ENCODE assay signal across 16 mouse cellular contexts in the genomic region with DNA sequence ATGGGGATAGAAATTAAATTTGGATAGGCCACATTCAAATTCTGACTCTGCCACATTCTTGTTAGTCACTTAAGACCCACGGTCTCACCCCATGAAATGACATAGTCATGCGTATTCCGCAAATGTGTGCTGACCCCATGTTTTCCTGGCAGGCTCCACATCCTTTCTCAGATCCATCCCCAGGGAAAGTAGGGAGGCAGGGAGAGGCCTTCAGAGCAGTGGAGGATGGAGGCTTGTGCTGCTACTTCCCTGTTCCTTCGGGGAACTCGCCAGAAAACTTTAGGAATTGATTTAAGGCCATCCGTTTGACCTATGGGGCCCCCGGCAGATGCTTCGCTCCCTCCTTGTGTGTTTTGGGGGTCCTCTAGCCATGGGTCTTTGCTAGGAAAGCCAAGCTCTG. TPM values are rescaled to one million over a fixed set of nuclear protein-coding genes. Genes with fewer than 3 reads are reported as not detected.
DNase-seq lines count a peak whose midpoint lies in the region; ATAC-seq and TF ChIP-seq lines count a peak whose summit lies in the region.
"Had no signal": no experiment of that assay in that cellular context is flagged by ENCODE, and none has a peak within 500 bp of the region (broad histone marks: within the 10 kb centered on the region; RNA-seq: fewer than 3 reads in every experiment).

No protein-coding gene starts in this region.

- no peak for DNase-seq in hindbrain, embryonic 14.5 days (ENCODE audit: low spot score)
- no peak for DNase-seq in hindbrain, postnatal 0 days (ENCODE audit: low spot score)
- no peak for DNase-seq in midbrain, postnatal 0 days (ENCODE audit: low spot score)
- no peak for DNase-seq in cerebellum, adult 9-11 months
- DNase-seq: adrenal gland, postnatal 36 days; gastrocnemius, postnatal 25 days; layer of hippocampus, adult 9-11 months; left cerebral cortex, postnatal 4 days; liver, embryonic 13.5 days had no signal

- no peak overlapping the region; the same call in 1 of the 2 replicates for H3K9ac ChIP-seq in hindbrain, embryonic 14.5 days
- no peak overlapping the region for H3K9ac ChIP-seq in hindbrain, embryonic 12.5 days
- no peak overlapping the region for H3K9ac ChIP-seq in forebrain, embryonic 16.5 days (replicated peaks; ENCODE audit: low read depth, low read length)
- H3K9ac ChIP-seq in hindbrain, postnatal 0 days (replicated peaks; ENCODE audit: low read length), result no peak overlapping the region
- H3K9ac ChIP-seq in midbrain, postnatal 0 days (replicated peaks; ENCODE audit: low read length, poor library complexity, severe bottlenecking), result 0 out of 2 replicates have a peak overlapping the region, but pooled peaks have one; percentile 42
- no peak overlapping the region for H3K9ac ChIP-seq in intestine, postnatal 0 days (ENCODE audit: low read depth, low read length)
- H3K9ac ChIP-seq: embryonic facial prominence, embryonic 15.5 days; liver, embryonic 13.5 days had no signal

- H3K36me3 ChIP-seq in hindbrain, embryonic 14.5 days (replicated peaks; ENCODE audit: control insufficient read depth, insufficient read depth), result no peaks in the 10 kb centered on the region
- H3K36me3 ChIP-seq in hindbrain, embryonic 12.5 days, result no peaks in the 10 kb centered on the region
- H3K36me3 ChIP-seq in forebrain, embryonic 16.5 days (ENCODE audit: control insufficient read depth, insufficient read depth), result no peaks in the 10 kb centered on the region
- H3K36me3 ChIP-seq in hindbrain, postnatal 0 days (ENCODE audit: insufficient read depth, low read length), result no peaks in the 10 kb centered on the region
- H3K36me3 ChIP-seq in midbrain, postnatal 0 days (ENCODE audit: insufficient read depth, low read length), result 0 out of 2 replicates have a peak, but pooled peaks cover 3% of the 10 kb centered on the region
- no peaks in the 10 kb centered on the region for H3K36me3 ChIP-seq in intestine, postnatal 0 days (ENCODE audit: control insufficient read depth, insufficient read depth)
- H3K36me3 ChIP-seq: embryonic facial prominence, embryonic 15.5 days; liver, embryonic 13.5 days had no signal

- peaks cover 19% of the 10 kb centered on the region; the same call in 1 of the 2 replicates for H3K4me1 ChIP-seq in hindbrain, embryonic 14.5 days (replicated peaks; ENCODE audit: control insufficient read depth, insufficient read depth, low read length)
- H3K4me1 ChIP-seq in hindbrain, embryonic 12.5 days, result peaks cover 14% of the 10 kb centered on the region
- peaks cover 14% of the 10 kb centered on the region for H3K4me1 ChIP-seq in forebrain, embryonic 16.5 days (replicated peaks; ENCODE audit: control insufficient read depth, insufficient read depth, low read length)
- no peaks in the 10 kb centered on the region for H3K4me1 ChIP-seq in hindbrain, postnatal 0 days (ENCODE audit: insufficient read depth, low read length)
- peaks cover 5% of the 10 kb centered on the region; the same call in 1 of the 2 replicates for H3K4me1 ChIP-seq in midbrain, postnatal 0 days (ENCODE audit: insufficient read depth, low read length)
- no peaks in the 10 kb centered on the region for H3K4me1 ChIP-seq in intestine, postnatal 0 days (replicated peaks; ENCODE audit: control insufficient read depth, insufficient read depth, low read length)
- H3K4me1 ChIP-seq: liver, embryonic 13.5 days had no signal

- WGBS in hindbrain, embryonic 14.5 days, result 85% methylated on average over 8 of the region's 8 CpGs
- WGBS in hindbrain, embryonic 12.5 days, result 88% methylated on average over 8 of the region's 8 CpGs
- 89% methylated on average over 8 of the region's 8 CpGs for WGBS in forebrain, embryonic 16.5 days
- 81% methylated on average over 8 of the region's 8 CpGs for WGBS in hindbrain, postnatal 0 days
- 84% methylated on average over 8 of the region's 8 CpGs for WGBS in midbrain, postnatal 0 days
- 85% methylated on average over 8 of the region's 8 CpGs for WGBS in intestine, postnatal 0 days

- 0 out of 2 replicates have a peak, but pooled peaks cover 4% of the 10 kb centered on the region for H3K27me3 ChIP-seq in hindbrain, embryonic 14.5 days (ENCODE audit: control insufficient read depth, insufficient read depth, low read length)
- peaks cover 41% of the 10 kb centered on the region for H3K27me3 ChIP-seq in hindbrain, embryonic 12.5 days
- H3K27me3 ChIP-seq in forebrain, embryonic 16.5 days (replicated peaks; ENCODE audit: control insufficient read depth, insufficient read depth, low read length), result 0 out of 2 replicates have a peak, but pooled peaks cover 4% of the 10 kb centered on the region
- no peaks in the 10 kb centered on the region for H3K27me3 ChIP-seq in hindbrain, postnatal 0 days (ENCODE audit: insufficient read depth, low read length)
- H3K27me3 ChIP-seq in midbrain, postnatal 0 days (ENCODE audit: insufficient read depth, low read length), result no peaks in the 10 kb centered on the region
- H3K27me3 ChIP-seq in intestine, postnatal 0 days (replicated peaks; ENCODE audit: control insufficient read depth, insufficient read depth, low read length), result peaks cover 33% of the 10 kb centered on the region

- no peak for TF ChIP-seq CTCF in hindbrain, postnatal 0 days (IDR thresholded peaks at IDR 0.05; ENCODE audit: low read depth)
- no peak for TF ChIP-seq CTCF in midbrain, postnatal 0 days (IDR thresholded peaks at IDR 0.05)
- TF ChIP-seq CTCF in intestine, postnatal 0 days (IDR thresholded peaks at IDR 0.05; ENCODE audit: low read depth), result no peak

- no peak overlapping the region for H3K27ac ChIP-seq in hindbrain, embryonic 14.5 days
- no peak overlapping the region for H3K27ac ChIP-seq in hindbrain, embryonic 12.5 days
- H3K27ac ChIP-seq in forebrain, embryonic 16.5 days (ENCODE audit: low read length), result no peak overlapping the region
- H3K27ac ChIP-seq in hindbrain, postnatal 0 days, result no peak overlapping the region
- no peak overlapping the region for H3K27ac ChIP-seq in midbrain, postnatal 0 days (ENCODE audit: low read depth, low read length)
- no peak overlapping the region for H3K27ac ChIP-seq in intestine, postnatal 0 days (ENCODE audit: low read depth, low read length)
- H3K27ac ChIP-seq: embryonic facial prominence, embryonic 15.5 days; liver, embryonic 13.5 days had no signal

- no peak for ATAC-seq in hindbrain, embryonic 14.5 days (ENCODE audit: low FRiP score)
- no peak for ATAC-seq in hindbrain, embryonic 12.5 days (ENCODE audit: low FRiP score)
- ATAC-seq in forebrain, embryonic 16.5 days, result no peak
- ATAC-seq in hindbrain, postnatal 0 days, result no peak
- ATAC-seq in midbrain, postnatal 0 days (ENCODE audit: low FRiP score), result no peak
- ATAC-seq in intestine, postnatal 0 days, result no peak
- ATAC-seq: CD4-positive, CD25-positive, alpha-beta regulatory T cell, adult 4 months; lung, postnatal 0 days had no signal

- H3K4me3 ChIP-seq in hindbrain, embryonic 14.5 days (replicated peaks; ENCODE audit: low read length), result peak overlapping the region; percentile 59; the same call in 1 of the 2 replicates
- H3K4me3 ChIP-seq in hindbrain, embryonic 12.5 days, result no peak overlapping the region
- H3K4me3 ChIP-seq in forebrain, embryonic 16.5 days (replicated peaks; ENCODE audit: low read length), result peak overlapping the region; percentile 7; the same call in 1 of the 2 replicates
- no peak overlapping the region for H3K4me3 ChIP-seq in hindbrain, postnatal 0 days (ENCODE audit: low read length)
- H3K4me3 ChIP-seq in midbrain, postnatal 0 days (ENCODE audit: low read depth, low read length), result peak overlapping the region; percentile 76; the same call in 1 of the 2 replicates
- H3K4me3 ChIP-seq in intestine, postnatal 0 days (ENCODE audit: low read depth, low read length), result no peak overlapping the region
- H3K4me3 ChIP-seq: embryonic facial prominence, embryonic 15.5 days; liver, embryonic 13.5 days; megakaryocyte, embryonic 14.5 days had no signal

- no peaks in the 10 kb centered on the region for H3K9me3 ChIP-seq in hindbrain, embryonic 14.5 days (ENCODE audit: control insufficient read depth, low read length)
- H3K9me3 ChIP-seq in hindbrain, embryonic 12.5 days (replicated peaks), result no peaks in the 10 kb centered on the region
- H3K9me3 ChIP-seq in forebrain, embryonic 16.5 days (ENCODE audit: control insufficient read depth, low read length), result no peaks in the 10 kb centered on the region
- no peaks in the 10 kb centered on the region for H3K9me3 ChIP-seq in hindbrain, postnatal 0 days (ENCODE audit: low read length)
- no peaks in the 10 kb centered on the region for H3K9me3 ChIP-seq in midbrain, postnatal 0 days (ENCODE audit: low read length)
- no peaks in the 10 kb centered on the region for H3K9me3 ChIP-seq in intestine, postnatal 0 days (ENCODE audit: control insufficient read depth)
- H3K9me3 ChIP-seq: embryonic facial prominence, embryonic 15.5 days; liver, embryonic 13.5 days had no signal

- H3K4me2 ChIP-seq in hindbrain, embryonic 14.5 days (replicated peaks), result peak overlapping the region; percentile 70
- H3K4me2 ChIP-seq in hindbrain, embryonic 12.5 days (replicated peaks), result no peak overlapping the region
- H3K4me2 ChIP-seq in forebrain, embryonic 16.5 days (ENCODE audit: low read length), result peak overlapping the region; percentile 64
- peak overlapping the region; percentile 64 for H3K4me2 ChIP-seq in hindbrain, postnatal 0 days (ENCODE audit: low read depth, low read length)
- peak overlapping the region; percentile 72 for H3K4me2 ChIP-seq in midbrain, postnatal 0 days (ENCODE audit: low read depth, low read length, poor library complexity, severe bottlenecking)
- no peak overlapping the region for H3K4me2 ChIP-seq in intestine, postnatal 0 days (replicated peaks; ENCODE audit: low read depth)
- H3K4me2 ChIP-seq: embryonic facial prominence, embryonic 15.5 days; liver, embryonic 13.5 days had no signal

RNA-seq across cellular contexts. Expression of a gene that starts 3.0 kb away (rescaled TPM):
- polyA plus RNA-seq in hindbrain, embryonic 14.5 days (2014; fragmentation: Nextera tagmentation; extraction: Ambion mirVana), result 7.9 and 8.3 TPM in 2 replicates
- polyA plus RNA-seq in hindbrain, embryonic 12.5 days (2016; fragmentation: Nextera tagmentation; extraction: Ambion mirVana), result 1.5 and 1.6 TPM in 2 replicates
- 9.5 and 10.4 TPM in 2 replicates for polyA plus RNA-seq in forebrain, embryonic 16.5 days (2015; fragmentation: Nextera tagmentation; extraction: Ambion mirVana)
- 26.1 and 28.3 TPM in 2 replicates for total RNA-seq in hindbrain, postnatal 0 days (2014; rRNA removed)
- polyA plus RNA-seq in hindbrain, postnatal 0 days (2015; fragmentation: Nextera tagmentation; extraction: Ambion mirVana), result 10.7 and 11.9 TPM in 2 replicates
- 31.3 and 40.7 TPM in 2 replicates for total RNA-seq in midbrain, postnatal 0 days (2014; rRNA removed)
- 14.9 and 17.3 TPM in 2 replicates for polyA plus RNA-seq in midbrain, postnatal 0 days (2015; fragmentation: Nextera tagmentation; extraction: Ambion mirVana)
- 0.20 and 0.29 TPM in 2 replicates for polyA plus RNA-seq in intestine, postnatal 0 days (2015; fragmentation: Nextera tagmentation; extraction: Ambion mirVana)
- polyA plus RNA-seq: CD4-positive, CD25-positive, alpha-beta regulatory T cell, adult 4 months had no signal

Comparison
In these comparisons a context has a peak if more than half of its experiments do, and no peak if none do; other contexts are left out.
1. H3K4me2 ChIP-seq: peak in hindbrain, embryonic 14.5 days (single experiment), forebrain, embryonic 16.5 days (single experiment), hindbrain, postnatal 0 days (single experiment) and midbrain, postnatal 0 days (single experiment); none in hindbrain, embryonic 12.5 days (single experiment) and intestine, postnatal 0 days (single experiment).
2. H3K4me3 ChIP-seq: peak in hindbrain, embryonic 14.5 days (single experiment), forebrain, embryonic 16.5 days (single experiment) and midbrain, postnatal 0 days (single experiment); none in hindbrain, embryonic 12.5 days (single experiment), hindbrain, postnatal 0 days (single experiment) and intestine, postnatal 0 days (single experiment).